Mouse (Mus musculus): ENCODE measurements at regions not wholly inside any gene's neighbourhood (a gene's known extent, or its start where the extent isn't known, plus 50 kb on each side); places are given as distances from the start of the nearest gene placed in this dataset.

DNA sequence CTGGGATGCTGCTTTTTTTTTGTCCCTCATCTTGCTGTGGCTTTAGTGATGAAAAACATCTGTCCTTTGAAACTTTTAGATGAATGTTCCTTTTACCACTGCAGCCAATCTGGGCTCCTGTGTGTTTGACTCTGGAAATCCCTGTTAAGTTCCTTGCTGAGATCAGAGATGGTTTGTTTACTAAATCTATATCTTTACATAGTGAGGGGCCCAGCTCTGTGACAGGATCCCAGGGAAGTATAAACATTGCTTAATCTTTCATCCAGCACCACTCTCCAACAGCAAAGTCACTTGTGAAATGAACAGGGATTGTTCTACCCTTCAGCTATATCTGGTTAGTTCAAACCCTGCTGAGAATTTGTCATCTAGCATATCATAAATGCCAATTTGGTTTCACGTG is 501.8 kb downstream of the Fat4 start:
- DNase-seq, result no peak

DNA sequence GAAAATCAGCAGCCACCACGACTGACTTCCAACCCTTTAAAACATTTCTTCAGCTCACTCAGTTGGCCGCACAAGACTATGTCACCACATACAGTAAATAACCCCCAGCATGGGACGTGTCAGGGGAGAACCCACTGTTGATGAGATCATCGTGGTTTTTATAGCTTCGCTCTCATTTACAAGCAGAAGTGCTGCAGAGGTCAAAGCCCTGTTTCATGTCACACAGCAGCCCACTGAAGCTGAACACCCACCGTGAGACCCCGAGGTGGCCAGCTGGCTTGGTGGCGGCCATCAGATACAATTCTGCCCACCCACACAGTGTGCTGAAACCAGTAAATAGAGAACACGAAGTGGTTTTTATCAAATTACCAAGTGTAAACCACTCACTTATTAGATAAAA is 503.7 kb downstream of the Fat4 start:
- DNase-seq, result no peak

- DNase-seq, result no peak
These were observed 505.3 kb downstream of the Fat4 start for GRCm38 (mm10) chr3:39392053-39392452.

GRCm38 (mm10) chr3:39396672-39397071 is 509.9 kb downstream of the Fat4 start:
- DNase-seq, result no peak

- no peak for DNase-seq
These were observed 510.5 kb downstream of the Fat4 start for GRCm38 (mm10) chr3:39397255-39397654.

DNA sequence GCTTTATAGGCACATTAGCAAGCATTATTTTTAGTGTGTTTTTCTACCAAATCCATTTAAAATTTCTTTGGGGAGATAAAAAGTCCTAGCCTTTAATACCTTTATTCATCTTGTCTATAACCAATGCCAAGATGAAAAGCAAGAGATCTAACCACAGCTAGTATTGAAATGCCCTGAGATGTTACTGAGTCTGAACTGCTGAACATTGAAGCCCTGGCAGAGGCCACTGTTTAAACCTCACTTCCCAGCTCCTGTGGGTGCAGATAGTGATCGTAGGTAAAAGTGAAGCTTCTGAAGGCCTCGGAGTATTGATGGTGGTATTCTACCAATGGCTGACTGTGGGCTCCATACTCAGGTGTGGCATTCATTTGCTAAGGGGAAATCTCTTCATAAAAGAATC is 510.9 kb downstream of the Fat4 start:
- no peak for DNase-seq

GRCm38 (mm10) chr3:39424778-39425642 is 538.3 kb downstream of the Fat4 start:
- DNase-seq, result no peak

DNA sequence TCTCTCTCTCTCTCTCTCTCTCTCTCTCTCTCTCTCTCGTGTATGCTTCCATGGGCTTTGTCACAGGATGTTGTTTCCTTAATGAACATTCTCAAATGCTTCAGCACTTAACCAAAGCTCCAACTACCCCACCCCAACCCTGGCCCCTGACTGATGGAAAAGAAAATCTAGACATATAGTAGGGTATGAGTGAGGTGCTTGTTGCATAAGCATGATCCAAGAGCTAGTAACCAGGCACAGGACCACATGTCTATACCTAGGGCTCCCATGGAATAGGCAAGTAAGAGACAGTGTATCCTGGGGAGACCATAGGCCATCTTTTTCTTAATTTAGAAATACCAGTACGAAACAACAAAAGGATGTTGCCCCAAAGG is 538.9 kb downstream of the Fat4 start:
- DNase-seq, result no peak

DNA sequence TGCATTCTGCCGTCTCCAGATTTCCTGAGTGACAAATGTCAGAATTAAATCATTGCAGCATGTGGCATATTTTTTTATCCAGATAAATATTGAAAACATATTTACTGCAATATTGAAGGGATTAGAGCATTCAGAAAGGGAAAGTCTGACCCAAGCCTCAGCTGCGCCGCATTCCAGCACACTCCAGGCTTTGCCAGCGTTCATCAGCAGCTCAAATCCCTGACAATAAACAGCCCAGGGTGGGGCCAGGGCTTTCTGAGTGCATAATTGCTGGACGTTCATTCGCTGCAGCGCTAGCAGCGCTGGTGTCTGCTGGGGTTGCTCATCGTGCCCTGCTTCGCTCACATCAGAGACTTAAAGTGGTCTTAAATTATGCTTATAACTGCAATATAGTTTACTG is 556.6 kb downstream of the Fat4 start:
- no peak for DNase-seq

GRCm38 (mm10) chr3:39455650-39456049 is 568.9 kb downstream of the Fat4 start:
- DNase-seq, result no peak

DNA sequence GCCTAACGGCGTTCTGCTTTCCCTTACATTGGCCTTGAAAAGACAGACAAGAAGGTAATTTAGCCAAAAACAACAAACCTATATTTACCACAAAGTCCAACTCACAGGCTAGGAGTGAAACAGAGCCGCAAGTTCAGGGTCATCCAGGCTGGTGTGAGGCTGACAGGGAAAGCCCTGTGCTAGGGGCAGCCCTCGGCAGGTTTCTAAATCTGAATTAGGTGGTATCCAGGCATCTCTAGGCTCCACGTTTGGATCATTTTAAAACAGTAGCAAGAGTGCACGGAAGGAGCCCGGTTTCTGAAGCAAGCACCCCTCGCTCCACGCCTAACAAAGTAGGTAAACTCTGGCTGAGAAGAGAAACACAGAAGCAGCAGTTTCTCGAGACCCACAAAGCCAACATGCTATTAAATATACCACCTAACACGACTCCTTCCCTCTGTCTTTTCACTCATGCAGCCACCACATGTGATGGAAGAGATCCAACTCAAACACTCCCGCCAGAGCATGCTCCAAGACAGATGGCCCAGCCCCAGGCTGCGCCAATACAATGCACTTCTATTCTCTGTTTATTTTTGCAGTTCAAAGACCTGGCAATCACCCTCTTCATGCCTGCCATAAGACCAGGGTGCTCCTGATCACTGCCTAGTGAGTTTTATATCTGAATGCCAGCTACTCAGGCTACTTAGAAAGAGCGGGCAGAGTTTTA is 573.6 kb downstream of the Fat4 start:
- DNase-seq, result no peak

- no peak for DNase-seq
These were observed 574.8 kb downstream of the Fat4 start for GRCm38 (mm10) chr3:39461561-39461960.

GRCm38 (mm10) chr3:39465811-39466210 is 579.1 kb downstream of the Fat4 start:
- DNase-seq, result no peak

DNA sequence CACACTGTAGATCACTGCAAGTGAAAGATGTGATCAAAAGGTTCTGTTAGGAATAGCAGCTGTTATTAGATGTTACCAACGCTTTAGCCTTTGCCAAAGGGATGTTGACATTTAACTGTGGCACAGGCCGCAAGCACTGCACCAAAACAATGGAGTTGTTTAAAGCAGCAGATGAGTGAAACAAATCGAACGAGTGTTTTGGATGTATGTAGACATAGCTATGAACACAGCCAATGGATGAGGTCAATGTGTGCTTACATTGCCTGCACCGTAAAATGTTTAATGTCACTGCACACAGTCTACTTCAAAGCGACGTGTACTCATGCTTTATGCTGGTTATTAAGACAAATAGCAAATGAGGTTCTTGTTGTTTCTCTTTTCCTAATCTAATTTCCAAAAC is 602.7 kb downstream of the Fat4 start:
- DNase-seq, result no peak

- no peak for DNase-seq
These were observed 607.6 kb downstream of the Fat4 start for GRCm38 (mm10) chr3:39494363-39494762.

DNA sequence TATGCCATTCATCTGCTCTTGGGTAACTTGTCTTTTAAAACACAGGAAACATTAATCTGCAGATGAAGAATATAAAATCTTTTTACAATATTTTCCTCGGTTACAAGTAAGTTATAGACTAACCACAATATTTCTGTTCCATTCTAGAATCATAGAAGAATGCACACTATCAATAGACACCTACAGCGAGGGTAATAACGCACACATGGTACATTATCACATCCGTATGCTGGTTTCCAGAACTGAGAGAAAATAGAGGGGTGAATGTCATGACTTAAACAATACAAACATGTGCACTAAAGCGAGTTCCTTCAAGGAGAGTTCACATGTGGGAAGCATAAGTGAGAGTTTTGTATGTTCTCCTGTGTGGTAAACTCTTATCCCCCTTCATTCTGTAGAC is 641.3 kb downstream of the Fat4 start:
- DNase-seq, result no peak

- DNase-seq, result no peak
These were observed 650.8 kb downstream of the Fat4 start for GRCm38 (mm10) chr3:39537515-39537914.

DNA sequence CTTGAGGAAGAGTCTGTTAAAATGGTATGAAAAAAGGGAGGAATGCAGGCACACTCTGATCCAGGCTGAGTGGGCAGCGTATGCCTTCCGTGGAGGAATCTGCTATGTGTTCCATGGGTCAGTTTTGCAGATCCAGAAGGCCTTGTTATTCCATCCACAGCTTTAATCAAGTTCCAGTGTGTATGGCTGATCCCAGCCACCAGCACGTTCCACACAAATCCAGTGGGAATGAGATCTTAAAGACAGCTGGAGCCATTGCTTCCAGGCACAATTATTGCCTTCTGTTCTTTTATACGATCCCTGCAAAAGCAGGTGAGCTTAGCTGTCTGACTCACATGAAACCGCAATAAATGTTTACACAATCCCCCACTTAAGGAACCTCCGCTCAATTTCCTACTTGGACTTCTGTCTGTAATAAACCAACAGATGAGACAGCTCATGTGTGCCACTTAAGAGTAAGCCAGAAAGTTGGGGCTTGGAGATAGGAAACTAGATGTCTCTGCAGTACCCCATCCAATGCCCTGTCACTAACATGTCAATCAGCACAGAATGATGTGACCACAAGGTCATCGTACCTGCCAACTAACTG is 653.9 kb downstream of the Fat4 start:
- DNase-seq, result no peak

GRCm38 (mm10) chr3:39559460-39560041 is 672.8 kb downstream of the Fat4 start:
- no peak for DNase-seq

DNA sequence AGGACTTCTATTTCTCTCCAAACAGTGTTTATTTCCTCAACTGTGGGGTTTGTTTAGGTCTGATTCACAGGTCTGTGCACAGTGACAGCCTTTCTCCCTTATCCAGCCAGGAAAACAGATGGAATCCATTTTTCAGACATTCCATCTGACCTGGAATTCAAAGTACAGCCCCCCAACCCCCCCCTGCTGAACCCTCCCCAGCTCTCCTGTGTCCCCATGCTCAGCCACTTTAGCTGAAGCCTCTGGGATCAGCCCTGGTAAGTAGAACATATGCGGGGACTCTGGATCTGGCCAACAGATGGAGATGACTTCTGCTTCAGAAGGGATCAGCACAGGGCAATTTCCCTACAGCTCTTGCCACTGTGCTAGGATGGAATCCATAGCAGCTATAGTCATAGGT is 674.2 kb downstream of the Fat4 start:
- DNase-seq, result no peak

GRCm38 (mm10) chr3:39571444-39572237 is 684.9 kb downstream of the Fat4 start:
- DNase-seq, result no peak

DNA sequence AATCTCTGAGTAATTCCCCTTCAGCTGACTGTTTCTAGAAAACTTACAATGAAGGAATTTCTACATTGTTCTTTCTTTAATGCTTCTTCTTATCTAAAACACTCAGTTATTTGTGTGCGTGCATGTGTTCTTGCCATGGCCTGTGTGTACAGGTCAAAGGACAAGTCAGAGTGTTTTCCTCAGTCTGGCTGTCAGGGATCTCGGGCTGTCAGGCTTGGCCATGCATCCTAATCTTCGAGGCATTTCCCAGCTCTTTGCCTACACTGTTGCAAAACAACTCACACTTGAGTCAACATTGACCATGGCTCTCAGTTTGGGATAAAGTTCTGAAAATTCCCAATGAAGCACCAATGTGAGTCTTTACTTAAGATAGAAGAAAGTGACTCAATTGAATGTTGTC is 688.5 kb downstream of the Fat4 start:
- DNase-seq, result no peak

DNA sequence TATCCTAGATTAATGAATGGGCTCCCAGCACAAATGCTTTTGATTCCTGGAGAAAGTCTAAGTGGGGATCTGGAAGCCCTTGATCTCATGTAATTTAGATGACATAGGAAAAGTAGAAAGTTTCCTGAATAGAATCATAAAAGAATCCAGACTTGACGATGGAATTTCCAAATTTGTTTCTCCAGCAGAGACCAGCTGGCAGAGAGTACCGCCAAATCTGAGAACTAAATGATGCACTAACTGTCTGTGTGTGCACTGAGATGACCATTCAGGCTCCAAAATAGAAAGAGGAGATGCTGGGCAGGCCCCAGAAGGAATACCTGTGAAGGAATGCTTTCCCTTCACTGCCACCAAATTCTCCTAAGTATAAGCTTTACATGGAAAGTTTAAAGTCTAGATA is 704.6 kb downstream of the Fat4 start:
- DNase-seq, result no peak

Data from thymus, postnatal 14 days (tissue).